Mouse (Mus musculus) kidney, postnatal 10 days (tissue): ENCODE data around the gene Rasl2-9.
A peak's percentile ranks its signal among the peaks of the same experiment; 100 is the strongest.
"Not testable (repeated sequence)": the region's sequence is repeated elsewhere in the genome, so short reads cannot be mapped to it uniquely, and the experiment has no call there.

Source experiments
- DNase-seq: peaks from one replicate; pipeline ENCODE4 v3.0.0; 2021; ENCODE audit warnings: mixed read lengths

The Rasl2-9 gene

DNA sequence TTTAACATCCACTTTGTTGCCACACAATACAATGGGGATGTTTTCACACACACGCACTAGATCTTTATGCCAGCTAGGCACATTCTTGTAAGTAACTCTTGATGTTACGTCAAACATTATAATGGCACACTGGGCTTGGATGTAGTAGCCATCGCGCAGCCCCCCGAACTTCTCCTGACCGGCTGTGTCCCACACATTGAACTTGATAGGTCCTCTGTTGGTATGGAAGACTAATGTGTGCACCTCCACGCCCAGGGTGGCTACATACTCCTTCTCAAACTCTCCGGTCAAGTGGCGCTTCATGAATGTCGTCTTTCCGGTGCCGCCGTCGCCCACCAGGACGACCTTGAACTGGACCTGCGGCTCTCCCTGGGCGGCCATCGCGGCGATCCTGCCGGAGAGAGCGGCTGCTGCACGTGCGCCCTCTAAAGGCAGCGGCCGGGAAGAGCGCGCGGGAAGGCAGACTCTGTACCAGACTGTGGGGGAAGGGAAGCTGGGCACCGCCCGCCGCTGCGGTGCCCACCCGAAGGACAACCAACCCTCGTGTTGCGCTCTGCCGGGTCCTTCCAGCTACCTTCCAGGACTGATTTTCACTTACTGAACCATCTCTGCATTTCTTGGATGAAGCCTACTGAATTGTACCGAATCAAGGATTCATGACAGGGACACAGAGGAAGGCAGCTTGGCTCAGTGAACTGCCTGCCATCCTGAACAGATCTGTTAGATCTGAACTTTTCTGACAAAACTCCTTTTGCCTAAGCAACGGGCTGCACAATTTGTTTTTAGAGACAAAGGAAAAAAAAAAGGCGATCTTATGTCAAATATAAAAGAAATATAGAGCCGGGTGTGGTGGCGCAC lies at the start of gene Rasl2-9:
Gene Rasl2-9, minus strand, starts transcription at position 402 of the 858 bp plus-strand sequence.
- peak; percentile 90 for DNase-seq

DNA sequence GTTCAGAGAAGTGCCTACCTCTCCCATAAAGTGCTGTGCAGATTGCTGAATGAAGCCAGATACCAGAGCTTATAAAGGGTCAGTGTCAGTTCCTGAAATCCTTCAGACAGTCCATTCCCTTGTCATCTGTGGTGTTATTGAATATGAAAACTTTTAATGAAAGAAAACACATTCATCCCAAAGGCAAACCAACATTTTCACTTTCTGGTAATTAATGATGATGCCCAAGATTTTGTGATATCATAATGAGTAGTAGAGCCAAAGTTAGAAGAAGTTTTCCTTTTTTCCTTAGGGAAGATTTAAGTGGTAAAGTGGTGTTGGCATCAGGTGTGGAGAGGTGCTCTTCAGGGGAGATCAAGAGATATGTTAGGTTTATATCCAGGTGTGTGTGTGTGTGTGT lies 23.8 kb upstream of the Rasl2-9 start, which contains the start of gene Vmn1r55:
Gene Vmn1r55, minus strand, starts transcription at position 101 of the 400 bp plus-strand sequence.
- not testable (repeated sequence) for DNase-seq

DNA sequence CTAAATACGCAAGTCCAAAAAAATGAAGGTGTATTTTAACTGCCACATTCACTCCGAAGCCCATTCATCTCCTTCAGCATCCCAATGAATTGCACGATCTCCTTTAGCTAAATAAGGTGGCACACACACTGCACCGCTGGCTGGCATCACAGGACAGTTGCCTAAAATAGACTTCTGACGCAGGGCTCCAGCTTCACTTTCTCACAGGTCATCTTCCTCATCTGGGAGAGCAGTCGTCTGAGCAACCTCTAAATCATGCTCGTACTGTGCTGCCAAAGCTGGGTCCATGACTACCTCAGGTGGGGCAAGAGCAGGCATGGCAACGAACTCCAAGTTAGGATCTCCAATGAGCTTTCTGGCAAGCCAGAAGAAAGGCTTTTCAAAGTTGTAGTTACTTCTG lies 672 bp downstream of the Rasl2-9 start:
- DNase-seq: no peak

DNA sequence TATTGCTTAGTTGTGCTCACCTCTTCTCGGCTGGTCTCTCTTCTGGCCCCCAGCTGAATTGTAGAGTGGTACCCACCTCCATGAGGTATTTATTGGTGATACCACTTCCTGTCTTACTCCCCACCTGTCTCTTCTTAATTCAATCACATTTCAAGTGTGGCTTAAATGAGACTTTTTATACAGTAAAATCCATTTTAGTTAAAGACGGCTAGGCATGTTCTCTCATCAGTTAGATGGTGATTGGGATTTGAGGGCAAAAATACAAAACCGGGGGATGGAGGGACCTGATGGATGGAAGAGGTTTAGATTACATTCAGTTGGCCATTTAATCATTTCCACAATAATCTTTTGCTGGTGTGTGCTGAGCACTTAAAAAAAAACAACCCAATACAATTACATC lies 8.9 kb downstream of the Rasl2-9 start, which contains the start of gene Rfpl4:
Gene Rfpl4, minus strand, starts transcription at position 101 of the 400 bp plus-strand sequence.
- no peak for DNase-seq

DNA sequence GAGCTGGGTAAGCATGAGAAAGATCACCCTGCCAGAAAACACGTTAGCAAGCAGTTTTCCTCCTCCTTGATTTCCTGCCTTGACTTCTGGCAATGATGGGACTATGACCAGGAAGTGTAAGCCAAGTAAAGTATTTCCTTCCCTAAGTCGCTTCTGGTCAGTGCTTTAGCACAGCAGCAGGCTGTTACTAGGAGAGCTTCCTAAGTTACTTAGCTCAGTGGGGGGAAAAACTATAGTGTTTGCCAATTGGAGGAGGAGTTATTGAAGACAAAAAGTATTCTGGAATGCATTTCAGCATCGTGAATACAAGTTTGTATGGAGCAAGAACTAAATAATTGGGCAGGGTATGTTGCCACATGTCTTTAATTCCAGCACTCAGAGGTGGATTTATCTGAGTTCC lies 13.0 kb downstream of the Rasl2-9 start:
- DNase-seq: no peak

DNA sequence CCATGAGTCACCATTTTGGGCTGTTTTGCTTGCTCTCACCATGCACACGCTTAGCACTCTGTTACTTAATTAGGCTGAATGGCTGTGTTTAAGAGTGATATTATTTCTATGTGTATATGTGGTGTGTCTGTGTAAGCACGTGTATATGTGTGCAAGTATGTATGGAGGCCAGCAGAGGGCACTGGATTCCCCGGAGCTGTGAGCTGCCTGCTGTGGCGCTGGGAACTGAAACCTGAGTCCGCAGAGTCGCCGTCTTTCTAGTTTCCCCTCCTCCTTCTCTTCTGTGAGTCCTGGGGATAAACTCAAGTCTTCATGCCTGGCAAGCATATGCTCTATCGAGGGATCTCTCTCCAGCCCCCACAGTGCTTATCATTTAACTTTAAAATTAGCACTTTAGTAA lies 16.4 kb downstream of the Rasl2-9 start:
- no peak for DNase-seq

DNA sequence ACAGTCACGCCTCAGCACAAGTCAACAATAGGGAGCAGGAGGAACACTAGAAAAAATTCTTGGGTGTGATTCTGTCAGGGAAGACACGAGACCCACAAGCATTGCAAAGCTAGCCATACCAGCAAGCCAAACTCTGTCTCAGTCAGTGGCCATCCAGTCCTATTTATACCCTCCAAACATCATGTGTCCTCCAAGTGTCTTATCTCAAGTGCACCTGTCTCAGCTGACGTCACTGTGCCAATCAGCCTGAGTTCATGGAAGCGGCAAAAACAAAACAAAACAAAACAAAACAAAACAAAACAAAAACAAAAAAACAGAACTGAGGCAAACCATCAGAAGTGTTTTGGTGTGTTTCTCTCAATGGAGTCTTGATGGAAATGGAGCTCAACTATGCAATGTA lies 17.5 kb downstream of the Rasl2-9 start:
- no peak for DNase-seq

DNA sequence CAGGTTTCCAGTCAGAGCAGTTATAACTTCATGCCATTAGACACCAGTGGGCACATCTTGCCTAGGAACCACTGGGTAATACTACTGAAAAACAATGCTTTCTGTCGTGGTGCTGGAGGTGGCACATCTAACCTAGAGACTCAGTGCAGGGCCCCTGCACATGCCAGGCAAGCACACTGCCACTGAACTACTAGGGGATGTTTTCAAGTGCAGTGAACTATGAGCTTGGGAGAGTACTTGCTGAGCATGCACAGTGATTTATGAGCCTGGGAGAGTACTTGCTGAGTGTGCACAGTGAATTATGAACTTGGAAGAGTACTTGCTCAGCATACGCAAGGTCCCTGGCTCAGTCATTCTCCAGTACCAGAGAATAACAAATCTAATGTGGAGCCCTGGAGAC lies 23.2 kb downstream of the Rasl2-9 start:
- DNase-seq: no peak

DNA sequence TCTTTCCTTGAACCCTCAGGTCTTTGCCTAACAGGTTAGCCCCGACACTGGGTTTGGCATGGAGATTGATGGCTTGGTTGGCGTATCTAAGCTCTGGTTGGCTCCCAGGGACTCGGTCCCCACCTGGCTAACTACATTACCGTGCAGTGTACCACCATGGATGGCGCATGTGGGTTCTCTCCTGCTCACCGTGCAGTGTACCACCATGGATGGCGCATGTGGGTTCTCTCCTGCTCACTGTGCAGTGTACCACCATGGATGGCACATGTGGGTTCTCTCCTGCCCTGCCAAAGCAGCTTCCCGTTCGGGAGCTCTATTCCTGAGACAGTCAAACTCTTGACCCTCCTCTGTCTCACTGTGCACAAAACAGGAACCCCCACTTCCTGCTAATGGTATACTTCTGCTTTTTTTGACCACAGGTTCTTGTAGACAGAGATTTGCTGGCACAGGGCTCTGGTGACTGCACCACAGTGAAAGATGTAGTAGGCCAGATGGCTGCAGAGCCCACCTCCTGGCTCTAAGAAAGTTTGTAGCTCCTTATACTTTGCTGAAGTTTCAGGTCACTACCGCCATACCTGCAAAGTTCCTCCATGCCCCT lies 24.6 kb downstream of the Rasl2-9 start:
- DNase-seq: no peak

DNA sequence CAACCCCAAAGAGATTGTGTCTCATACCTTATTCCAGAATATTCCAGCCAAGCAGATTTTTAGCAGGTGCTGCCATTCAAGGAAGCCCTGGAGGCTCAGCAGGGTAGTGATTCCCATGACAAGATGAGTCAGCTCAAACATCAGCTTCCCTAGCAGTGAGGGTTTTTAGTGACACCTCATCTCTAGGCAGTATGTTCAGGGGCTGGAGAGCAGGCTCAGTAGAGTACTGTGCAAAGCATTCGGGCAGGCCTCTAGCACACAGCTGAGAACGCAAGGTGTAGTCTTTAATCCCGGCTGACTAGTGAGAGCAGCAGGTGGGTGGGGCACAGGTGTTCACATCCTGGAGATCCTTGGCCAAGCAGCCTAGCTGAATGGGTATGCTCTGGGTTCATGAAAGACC lies 26.0 kb downstream of the Rasl2-9 start:
- DNase-seq: no peak

DNA sequence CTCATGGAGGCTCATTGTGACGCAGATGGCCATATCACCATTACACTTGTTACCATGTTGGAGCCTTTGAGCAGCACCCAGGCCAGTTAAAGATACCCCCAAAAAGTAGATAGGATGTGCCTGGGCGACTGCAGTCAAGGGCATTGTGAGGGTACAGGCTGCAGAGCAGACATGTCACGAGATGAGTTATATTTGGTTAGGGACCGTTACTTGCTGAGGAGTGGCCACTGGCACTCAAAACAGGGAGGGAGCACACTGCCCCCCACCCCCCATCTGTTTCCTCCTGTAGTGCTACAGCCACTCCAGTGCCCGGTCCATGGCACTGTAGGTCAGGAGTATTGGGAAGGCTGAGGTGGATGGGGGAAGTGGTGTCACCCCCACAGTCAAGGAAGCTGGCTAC lies 27.0 kb downstream of the Rasl2-9 start:
- DNase-seq: no peak

DNA sequence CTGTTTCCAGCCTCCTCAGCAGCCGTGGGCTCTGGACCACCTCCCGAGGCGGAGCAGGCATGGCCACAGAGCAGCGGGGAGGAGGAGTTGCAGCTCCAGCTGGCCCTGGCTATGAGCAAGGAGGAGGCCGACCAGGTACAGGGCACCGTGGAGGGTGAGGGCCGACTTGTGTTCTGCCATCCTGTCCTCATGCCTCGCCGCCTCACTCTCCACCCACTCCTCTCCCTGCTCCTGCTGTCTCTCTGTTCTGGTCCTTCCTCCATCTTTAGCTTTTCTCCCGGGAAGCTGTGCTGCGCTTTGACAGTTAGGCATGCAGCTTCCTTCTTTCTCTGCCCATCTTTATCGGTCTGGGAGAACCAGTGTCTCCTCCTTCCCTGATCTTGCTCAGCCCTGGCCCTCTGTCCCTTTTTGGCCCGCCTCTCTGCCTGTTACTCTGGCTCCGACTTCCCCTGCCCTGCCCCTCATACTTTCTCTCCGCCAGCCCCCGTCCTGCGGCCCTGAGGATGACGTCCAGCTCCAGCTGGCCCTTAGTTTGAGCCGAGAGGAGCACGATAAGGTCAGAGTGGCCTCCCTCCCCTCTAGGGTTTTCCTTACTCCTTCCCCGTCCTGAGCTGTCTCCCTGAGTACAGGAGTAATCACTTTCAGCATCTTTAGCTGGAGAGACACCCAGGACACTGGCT lies 32.8 kb downstream of the Rasl2-9 start:
- DNase-seq: peak; percentile 66

DNA sequence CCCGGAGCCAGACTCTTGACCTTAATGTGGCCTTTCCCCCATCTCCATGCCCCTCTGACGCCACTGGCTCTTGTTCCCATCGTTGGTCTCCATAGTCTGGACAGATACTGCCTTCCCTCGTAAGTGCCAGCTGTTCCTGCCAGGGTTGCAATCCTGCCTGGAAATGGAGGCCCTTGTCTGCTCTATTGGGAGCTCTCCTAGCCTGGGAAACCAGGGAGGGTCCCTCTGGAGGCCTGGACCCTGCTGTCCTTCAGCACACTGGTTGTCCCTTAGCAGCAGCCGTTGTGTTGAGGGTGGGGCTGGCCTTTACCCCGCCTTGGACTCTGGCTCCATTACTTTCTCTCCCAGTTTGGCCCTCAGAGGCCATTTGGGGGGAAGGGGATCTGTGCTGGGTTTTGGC lies 33.4 kb downstream of the Rasl2-9 start:
- no peak for DNase-seq

DNA sequence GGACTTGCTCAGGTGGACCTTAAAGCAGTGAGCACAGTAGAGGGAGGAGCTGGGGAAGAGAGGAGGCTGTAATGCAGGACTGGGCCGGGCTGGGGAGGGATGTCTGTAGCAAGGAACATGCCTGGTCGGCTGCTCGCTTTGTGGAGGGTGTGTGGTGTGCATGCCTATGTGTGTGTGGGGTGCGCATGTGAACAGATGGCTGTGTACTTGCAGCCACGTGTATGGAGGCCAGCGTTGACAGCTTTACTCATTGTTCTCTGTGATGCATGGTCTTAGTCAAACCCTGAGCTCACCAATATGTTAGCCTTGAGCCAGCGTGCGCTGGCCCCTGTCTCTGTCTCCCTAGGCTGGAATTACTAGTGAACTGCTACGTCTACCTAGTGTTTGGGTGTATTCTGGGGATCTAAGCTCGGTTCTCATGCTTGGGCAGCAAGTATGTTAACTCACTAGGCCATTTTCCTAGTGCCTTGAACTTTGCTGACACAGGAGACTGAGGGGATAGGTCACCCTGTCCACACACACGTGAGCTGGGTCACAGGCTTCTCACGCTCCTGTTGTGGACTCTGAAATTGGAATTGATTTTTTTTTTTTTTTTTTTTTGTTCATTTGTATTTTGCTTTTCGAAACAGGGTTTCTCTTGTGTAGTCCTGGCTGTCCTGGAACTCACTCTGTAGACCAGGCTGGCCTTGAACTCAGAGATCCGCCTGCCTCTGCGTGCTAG lies 34.6 kb downstream of the Rasl2-9 start:
- no peak for DNase-seq

DNA sequence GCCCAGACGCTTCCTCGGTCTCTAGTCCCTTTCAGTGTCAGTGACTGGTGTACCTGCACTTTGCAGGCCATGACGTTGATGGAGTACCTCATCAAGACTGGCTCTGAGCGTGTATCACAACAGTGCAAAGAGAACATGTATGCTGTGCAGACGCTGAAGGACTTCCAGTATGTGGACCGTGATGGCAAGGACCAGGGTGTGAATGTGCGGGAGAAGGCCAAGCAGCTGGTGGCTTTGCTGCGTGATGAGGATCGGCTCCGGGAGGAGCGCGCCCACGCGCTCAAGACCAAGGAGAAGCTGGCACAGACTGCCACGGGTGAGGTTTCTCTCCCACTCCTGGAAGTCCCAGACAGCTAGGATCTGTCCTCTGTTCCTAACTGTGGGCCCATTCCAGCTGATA lies 35.9 kb downstream of the Rasl2-9 start:
- DNase-seq: no peak

DNA sequence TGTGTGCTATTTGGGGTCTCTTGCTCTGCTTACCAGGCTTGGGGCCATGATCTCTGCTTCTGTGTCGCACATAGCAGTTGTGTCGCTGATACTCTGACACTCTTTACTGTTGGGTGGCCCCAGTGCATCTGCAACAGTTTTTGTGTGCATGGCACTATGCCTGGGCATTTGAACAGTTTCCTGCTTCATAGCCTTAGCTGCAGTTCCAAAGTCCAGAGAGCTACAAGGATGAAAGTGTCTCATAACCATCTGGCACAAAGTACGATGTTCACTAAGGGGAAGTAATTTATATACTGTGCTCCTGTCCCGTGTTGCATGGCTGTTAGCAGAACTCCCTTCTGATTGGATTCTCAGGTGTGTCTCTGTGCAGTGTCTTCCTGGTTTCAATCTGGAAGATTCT lies 37.9 kb downstream of the Rasl2-9 start:
- no peak for DNase-seq

DNA sequence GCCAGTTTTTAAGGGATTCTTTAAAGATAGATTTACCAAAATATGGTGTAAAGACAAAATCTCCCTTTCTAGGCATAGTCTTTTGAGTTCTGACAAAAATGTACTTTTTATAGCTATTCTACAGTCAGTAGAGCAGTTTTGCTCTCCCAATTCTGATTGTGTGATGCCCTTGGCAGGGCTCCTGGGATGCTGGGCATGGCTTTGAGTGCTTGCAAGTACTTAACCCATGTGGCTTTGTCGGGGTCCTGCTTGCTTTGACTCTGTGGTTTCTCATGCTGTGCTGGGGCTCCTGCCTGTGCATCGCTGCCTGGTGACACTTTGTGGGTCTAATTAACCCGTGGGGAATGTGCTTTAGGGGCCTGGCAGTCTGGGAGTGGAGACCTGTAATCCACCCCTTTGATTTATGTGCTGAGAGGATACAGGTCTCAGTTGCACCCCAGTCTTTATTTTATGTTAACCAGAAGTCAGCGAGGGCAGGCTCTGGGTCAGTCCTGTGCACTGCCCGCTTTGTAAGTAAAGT lies 38.8 kb downstream of the Rasl2-9 start:
- no peak for DNase-seq

DNA sequence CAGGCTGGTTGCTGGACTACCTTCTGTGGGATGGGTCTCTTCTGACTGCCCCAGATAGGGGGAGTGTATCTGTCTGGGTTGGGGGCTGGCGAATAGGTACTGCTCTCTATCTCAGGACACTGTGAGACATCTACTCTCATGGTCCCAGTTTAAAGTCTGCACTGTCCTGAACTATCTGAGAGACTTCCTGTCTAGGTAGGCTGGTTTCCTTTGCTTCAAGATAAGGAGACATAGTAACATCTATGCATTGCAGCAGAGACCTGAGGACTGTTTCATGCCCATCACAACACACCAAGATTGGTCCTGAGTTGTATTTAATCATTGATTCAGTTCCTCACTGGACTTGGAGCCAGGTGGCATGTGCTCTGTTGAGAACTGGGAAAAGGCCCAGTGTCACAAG lies 40.2 kb downstream of the Rasl2-9 start:
- no peak for DNase-seq

DNA sequence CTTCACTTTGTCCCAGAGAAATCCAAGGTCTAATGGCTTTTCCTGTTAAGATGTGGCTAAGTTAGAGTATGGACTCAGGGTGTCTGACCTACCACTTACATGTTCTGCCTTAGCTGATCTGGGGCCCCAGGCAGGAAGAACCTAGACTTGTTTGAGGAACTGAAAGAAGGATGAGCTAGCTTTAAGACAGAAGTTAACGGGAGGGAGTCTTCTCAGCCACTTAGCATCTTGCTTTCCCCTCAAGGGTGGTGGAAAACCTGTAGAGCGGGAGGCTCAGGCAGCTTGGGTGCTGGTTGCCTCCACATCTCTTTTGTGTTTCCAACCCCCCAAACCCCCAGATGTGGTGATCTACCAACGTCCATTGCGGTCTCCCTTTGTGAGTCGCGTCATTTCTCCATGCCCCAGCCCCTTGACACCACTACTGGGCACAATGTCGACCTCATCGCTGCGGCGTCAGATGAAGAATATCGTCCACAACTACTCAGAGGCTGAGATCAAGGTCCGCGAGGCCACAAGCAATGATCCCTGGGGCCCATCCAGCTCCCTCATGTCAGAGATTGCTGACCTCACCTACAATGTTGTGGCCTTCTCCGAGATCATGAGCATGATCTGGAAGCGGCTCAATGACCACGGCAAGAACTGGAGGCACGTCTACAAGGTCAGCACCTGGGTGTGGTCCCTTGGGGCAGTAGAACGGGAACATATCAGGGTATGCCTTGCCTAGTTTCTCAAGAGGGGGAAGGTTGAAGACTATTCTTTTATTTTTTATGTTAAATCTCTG lies 42.2 kb downstream of the Rasl2-9 start:
- no peak for DNase-seq

DNA sequence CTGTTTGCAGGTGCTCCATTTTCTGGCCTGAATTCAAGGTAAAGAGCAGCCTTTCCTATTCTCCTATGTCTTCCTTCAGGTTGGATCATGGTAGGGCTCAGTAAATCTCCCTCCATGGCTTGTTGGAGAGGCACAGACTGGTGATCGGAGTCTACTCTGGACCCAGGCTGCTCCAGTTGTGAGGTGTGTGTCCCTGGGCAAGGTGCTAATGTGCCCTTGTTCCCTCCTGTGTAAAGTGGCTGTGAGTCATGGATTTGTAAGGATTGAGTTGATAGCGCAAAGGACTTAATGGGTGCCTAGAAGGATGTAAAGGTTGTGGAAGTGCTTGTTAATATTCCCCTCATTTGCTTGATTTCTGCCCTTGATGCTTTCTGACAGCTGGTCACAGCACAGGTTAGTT lies 43.8 kb downstream of the Rasl2-9 start:
- no peak for DNase-seq

DNA sequence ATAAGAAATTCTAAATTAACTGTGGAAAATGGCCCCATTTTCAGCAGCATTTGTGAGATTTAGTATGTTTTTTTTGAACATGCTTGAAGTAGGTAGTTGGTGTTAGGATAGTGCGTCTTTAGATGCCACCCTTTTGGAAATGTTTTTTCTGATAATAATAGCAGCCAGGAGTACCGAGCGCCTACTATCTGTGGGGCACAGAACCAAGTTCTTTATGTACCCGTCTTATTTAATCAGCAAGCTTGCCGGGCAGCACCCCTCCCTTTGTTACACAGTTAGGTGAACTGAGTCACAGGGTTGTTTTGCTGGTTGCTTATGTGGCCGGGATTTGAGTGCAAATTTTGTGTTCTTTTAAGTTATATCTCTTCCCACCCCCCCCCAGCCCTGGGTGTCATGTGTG lies 44.5 kb downstream of the Rasl2-9 start:
- DNase-seq: no peak

DNA sequence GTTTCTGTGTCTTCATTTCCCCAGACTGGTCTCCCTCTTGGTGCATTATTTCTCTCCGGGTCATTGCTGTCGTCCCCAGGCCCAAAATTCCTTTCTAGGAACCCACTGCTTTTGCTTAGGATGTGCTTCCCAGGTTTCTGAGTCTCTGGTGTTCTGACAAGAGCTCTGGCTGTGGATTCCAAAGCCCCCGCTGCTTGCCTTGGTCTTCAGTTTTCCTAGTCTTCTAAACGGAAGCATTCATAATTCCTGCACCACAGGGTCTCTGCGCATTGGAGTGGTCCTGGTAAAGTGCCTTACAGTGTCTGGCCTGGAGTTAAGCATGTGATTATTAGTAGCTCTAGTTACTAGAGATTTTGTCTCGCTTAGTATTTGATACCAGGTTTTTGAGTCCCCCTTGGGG lies 44.9 kb downstream of the Rasl2-9 start:
- DNase-seq: no peak
